Mouse (Mus musculus): Measurements from ENCODE around the gene Hat1. TPM values are rescaled to one million over a fixed set of nuclear protein-coding genes. Genes with fewer than 3 reads are reported as not detected.
A peak's percentile ranks its signal among the peaks of the same experiment; 100 is the strongest.

The Hat1 gene
- polyA plus RNA-seq (2015; fragmentation: Nextera tagmentation; extraction: Ambion mirVana) = 73.5 and 75.3 TPM in 2 replicates

DNA sequence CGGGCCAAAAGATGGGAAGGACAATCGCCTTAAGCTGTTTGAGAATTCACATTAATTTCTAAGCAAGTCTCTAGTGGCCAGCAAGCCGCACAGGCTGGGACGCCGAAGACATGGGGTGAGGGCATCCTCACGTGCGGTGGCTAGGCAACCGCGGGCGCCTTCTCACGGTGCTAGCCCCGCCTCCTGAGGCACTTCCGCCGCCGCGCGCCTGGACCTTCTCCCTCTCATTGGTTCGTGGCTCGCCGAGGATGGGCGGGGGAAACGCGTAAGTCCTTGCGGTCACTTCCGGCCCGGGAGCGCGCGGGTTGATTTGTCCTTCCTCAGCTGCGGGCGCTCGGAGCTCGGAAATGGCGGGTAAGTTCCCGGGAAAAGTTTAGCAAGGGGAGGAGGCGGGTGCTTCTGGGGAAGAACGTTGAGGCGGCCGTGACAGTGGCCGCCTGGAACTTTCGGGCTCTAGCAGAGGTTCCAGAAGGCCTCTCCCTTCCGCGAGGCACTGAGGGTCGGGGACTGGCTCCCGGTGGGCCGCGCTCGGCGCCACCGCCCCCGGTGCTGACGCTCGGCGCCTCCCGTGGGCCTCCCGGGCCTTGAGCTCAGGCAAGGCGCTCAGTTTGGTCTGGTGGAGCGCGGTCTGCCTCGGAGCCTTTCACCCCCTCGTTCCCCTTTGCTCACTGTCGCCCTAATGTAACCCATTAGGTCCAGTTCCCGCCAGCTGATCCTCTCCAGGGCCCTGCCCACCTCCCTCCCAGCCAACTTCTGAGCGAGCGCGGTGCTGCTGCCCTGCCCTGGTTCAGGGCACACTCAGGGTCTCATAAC, at the start of gene Hat1:
Gene Hat1 (plus strand): TSS at position 8 of the 813 bp plus-strand sequence.
- H3K36me3 ChIP-seq = peaks cover 15% of the 10 kb centered on the region
- peak within 1 kb of the TSS; percentile 36; the same call in 1 of the 2 replicates for H3K27ac ChIP-seq
- H3K27me3 ChIP-seq = no peaks in the 10 kb centered on the region; the same call in 1 of the 2 replicates
- no peaks in the 10 kb centered on the region for H3K9me3 ChIP-seq
- H3K9ac ChIP-seq (replicated peaks) = peak within 1 kb of the TSS; percentile 78
- peak within 1 kb of the TSS; percentile 93 for H3K4me2 ChIP-seq (replicated peaks)
- ATAC-seq = peak; percentile 99
- H3K4me3 ChIP-seq (replicated peaks) = peak within 1 kb of the TSS; percentile 93
- peaks cover 13% of the 10 kb centered on the region for H3K4me1 ChIP-seq (replicated peaks)
- WGBS = under 1% methylated on average over 66 of the region's 66 CpGs

- Histone ChIP-seq H3K27me3 (no peaks in the 10 kb centered on the region), H3K9ac (replicated peaks) (no peak overlapping the region), H3K4me2 (replicated peaks) (no peak overlapping the region), H3K4me3 (replicated peaks) (no peak overlapping the region), H3K36me3 (peaks cover 34% of the 10 kb centered on the region), H3K27ac (no peak overlapping the region), H3K4me1 (replicated peaks) (no peaks in the 10 kb centered on the region), H3K9me3 (no peaks in the 10 kb centered on the region)
- 91% methylated on average over 5 of the region's 5 CpGs for WGBS
- ATAC-seq = no peak
Observed at GRCm38 (mm10) chr2:71340126-71340525, 48.6 kb upstream of the Hat1 start.

- Histone ChIP-seq H3K36me3 (peaks cover 24% of the 10 kb centered on the region), H3K27ac (no peak overlapping the region), H3K4me1 (replicated peaks) (no peaks in the 10 kb centered on the region), H3K27me3 (no peaks in the 10 kb centered on the region), H3K4me2 (replicated peaks) (no peak overlapping the region), H3K9ac (replicated peaks) (no peak overlapping the region), H3K9me3 (no peaks in the 10 kb centered on the region), H3K4me3 (replicated peaks) (no peak overlapping the region)
- 94% methylated on average over 10 of the region's 10 CpGs for WGBS
- no peak for ATAC-seq
Observed at GRCm38 (mm10) chr2:71343884-71344640, 44.7 kb upstream of the Hat1 start.

- Histone ChIP-seq H3K27me3 (no peaks in the 10 kb centered on the region), H3K4me2 (replicated peaks) (no peak overlapping the region), H3K4me3 (replicated peaks) (no peak overlapping the region), H3K9me3 (no peaks in the 10 kb centered on the region), H3K36me3 (peaks cover 20% of the 10 kb centered on the region), H3K9ac (replicated peaks) (no peak overlapping the region), H3K4me1 (replicated peaks) (no peaks in the 10 kb centered on the region), H3K27ac (no peak overlapping the region)
- ATAC-seq = no peak
- WGBS = 92% methylated on average over 10 of the region's 10 CpGs
Observed at GRCm38 (mm10) chr2:71347160-71347559, 41.6 kb upstream of the Hat1 start.

GRCm38 (mm10) chr2:71347732-71348490, 40.8 kb upstream of the Hat1 start:
- no peak overlapping the region for H3K27ac ChIP-seq
- no peak overlapping the region for H3K4me2 ChIP-seq (replicated peaks)
- H3K9ac ChIP-seq (replicated peaks) = no peak overlapping the region
- H3K36me3 ChIP-seq = peaks cover 14% of the 10 kb centered on the region
- no peak overlapping the region for H3K4me3 ChIP-seq (replicated peaks)
- no peaks in the 10 kb centered on the region for H3K4me1 ChIP-seq (replicated peaks)
- WGBS = 93% methylated on average over 20 of the region's 20 CpGs
- no peaks in the 10 kb centered on the region for H3K27me3 ChIP-seq
- H3K9me3 ChIP-seq = no peaks in the 10 kb centered on the region
- no peak for ATAC-seq

GRCm38 (mm10) chr2:71349511-71349910, 39.2 kb upstream of the Hat1 start:
- 90% methylated on average over 2 of the region's 2 CpGs for WGBS

DNA sequence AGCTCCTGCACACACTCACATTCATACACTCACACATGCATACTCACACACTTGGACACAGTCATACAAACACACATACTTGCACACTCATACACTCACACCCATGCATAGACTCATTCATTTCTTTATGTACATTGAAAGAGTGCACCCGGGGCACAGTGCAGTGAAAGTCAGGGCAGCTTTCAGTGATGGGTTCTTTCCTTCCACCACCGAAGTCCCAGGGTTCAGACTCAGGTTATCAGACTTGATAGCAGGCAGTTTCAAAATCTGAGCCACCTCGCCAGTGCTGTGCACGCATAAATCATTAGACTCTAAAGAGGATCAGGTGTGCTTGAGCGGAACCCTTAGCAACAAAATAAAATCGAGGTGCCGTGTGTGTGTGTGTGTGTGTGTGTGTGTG, 38.6 kb upstream of the Hat1 start:
- no peak overlapping the region for H3K9ac ChIP-seq (replicated peaks)
- no peaks in the 10 kb centered on the region for H3K27me3 ChIP-seq
- no peaks in the 10 kb centered on the region for H3K36me3 ChIP-seq
- H3K4me2 ChIP-seq (replicated peaks) = no peak overlapping the region
- H3K27ac ChIP-seq = no peak overlapping the region
- no peak overlapping the region for H3K4me3 ChIP-seq (replicated peaks)
- no peaks in the 10 kb centered on the region for H3K4me1 ChIP-seq (replicated peaks)
- H3K9me3 ChIP-seq = no peaks in the 10 kb centered on the region
- WGBS = 82% methylated on average over 7 of the region's 7 CpGs
- ATAC-seq = no peak

More at GRCm38 (mm10) chr2:71349511-71349910, 39.2 kb upstream of the Hat1 start:
- Histone ChIP-seq H3K36me3 (no peaks in the 10 kb centered on the region), H3K27ac (no peak overlapping the region), H3K4me3 (replicated peaks) (no peak overlapping the region), H3K27me3 (no peaks in the 10 kb centered on the region), H3K4me1 (replicated peaks) (no peaks in the 10 kb centered on the region), H3K9ac (replicated peaks) (no peak overlapping the region), H3K9me3 (no peaks in the 10 kb centered on the region), H3K4me2 (replicated peaks) (no peak overlapping the region)
- no peak for ATAC-seq

GRCm38 (mm10) chr2:71350904-71351726, 37.6 kb upstream of the Hat1 start:
- H3K4me3 ChIP-seq (replicated peaks) = no peak overlapping the region
- WGBS = 91% methylated on average over 11 of the region's 11 CpGs
- no peaks in the 10 kb centered on the region for H3K27me3 ChIP-seq
- H3K4me1 ChIP-seq (replicated peaks) = 0 out of 2 replicates have a peak, but pooled peaks cover 4% of the 10 kb centered on the region
- no peak overlapping the region for H3K27ac ChIP-seq
- H3K36me3 ChIP-seq = no peaks in the 10 kb centered on the region
- H3K9ac ChIP-seq (replicated peaks) = no peak overlapping the region
- H3K9me3 ChIP-seq = no peaks in the 10 kb centered on the region
- no peak for ATAC-seq
- no peak overlapping the region for H3K4me2 ChIP-seq (replicated peaks)

DNA sequence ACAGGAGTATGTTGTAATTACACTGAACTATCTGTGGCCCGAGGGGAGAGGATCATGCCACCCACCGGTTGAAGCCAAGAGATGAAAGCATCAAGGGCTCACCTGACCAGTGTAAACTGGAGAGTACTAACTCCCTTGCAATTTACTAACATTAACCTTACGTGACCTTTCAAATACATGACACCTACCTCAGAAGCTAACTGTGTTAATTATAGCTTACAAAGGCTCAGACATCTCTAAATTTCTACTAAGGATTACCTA, 37.1 kb upstream of the Hat1 start:
- Histone ChIP-seq H3K4me3 (replicated peaks) (no peak overlapping the region), H3K9me3 (no peaks in the 10 kb centered on the region), H3K9ac (replicated peaks) (no peak overlapping the region), H3K27me3 (no peaks in the 10 kb centered on the region), H3K36me3 (no peaks in the 10 kb centered on the region), H3K4me1 (replicated peaks) (0 out of 2 replicates have a peak, but pooled peaks cover 4% of the 10 kb centered on the region), H3K27ac (no peak overlapping the region), H3K4me2 (replicated peaks) (no peak overlapping the region)
- 94% methylated on average over 3 of the region's 3 CpGs for WGBS
- ATAC-seq = no peak

DNA sequence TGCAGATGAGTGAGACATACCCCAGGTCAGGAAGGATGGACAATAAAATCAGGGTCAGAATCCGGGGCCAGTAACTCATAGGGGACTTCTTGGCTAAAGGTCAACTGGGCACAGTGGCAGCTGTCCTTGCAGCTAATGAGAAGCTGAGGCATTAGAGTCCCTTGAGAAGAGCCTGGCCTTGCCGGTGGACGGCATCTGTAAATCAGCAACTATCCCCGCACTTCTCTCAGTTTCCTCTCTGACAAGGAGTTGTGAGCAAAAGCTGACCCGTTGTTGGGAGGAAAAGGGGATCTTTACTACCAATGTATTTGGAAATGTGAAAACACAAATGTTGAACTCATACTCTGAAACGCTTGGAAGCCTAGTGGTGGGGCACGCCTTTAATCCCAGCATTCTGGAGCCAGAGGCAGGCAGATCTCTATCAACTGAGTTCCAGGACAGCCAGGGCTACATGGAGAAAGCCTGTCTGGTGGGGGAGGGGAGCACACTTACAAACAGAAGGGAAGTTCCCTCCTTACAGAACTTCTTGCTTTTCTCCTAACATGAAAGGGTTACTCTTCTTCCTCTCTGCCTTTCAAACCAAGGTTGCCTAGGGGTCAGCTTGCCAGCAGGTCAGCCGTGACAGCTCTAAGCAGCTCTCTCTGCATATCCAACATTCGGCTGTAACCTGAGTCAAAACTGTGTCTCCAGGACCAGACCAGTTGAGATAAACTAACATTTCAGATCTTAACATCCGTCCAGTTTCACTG, 35.3 kb upstream of the Hat1 start:
- Histone ChIP-seq H3K4me2 (replicated peaks) (no peak overlapping the region), H3K9me3 (no peaks in the 10 kb centered on the region), H3K9ac (replicated peaks) (no peak overlapping the region), H3K27ac (no peak overlapping the region), H3K27me3 (no peaks in the 10 kb centered on the region), H3K36me3 (peaks cover 3% of the 10 kb centered on the region; the same call in 1 of the 2 replicates), H3K4me1 (replicated peaks) (0 out of 2 replicates have a peak, but pooled peaks cover 4% of the 10 kb centered on the region), H3K4me3 (replicated peaks) (no peak overlapping the region)
- no peak for ATAC-seq
- WGBS = 72% methylated on average over 10 of the region's 10 CpGs

DNA sequence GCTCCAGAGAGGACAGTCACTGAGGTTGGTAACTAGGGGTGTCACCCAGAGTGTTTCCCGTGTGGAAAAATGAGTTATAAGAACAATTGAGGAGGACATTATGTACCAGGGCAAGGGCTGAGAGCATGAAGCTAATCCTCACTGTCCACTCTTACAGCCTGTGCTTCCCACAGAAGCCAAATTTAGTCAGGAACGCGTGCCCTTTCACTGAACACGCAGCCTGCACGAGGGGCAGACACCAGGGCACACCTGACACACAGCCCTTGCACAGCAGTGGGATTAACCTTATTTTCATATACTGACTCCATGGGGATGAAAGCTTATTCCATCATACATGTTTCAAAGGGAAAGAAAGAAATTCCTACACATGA, 34.7 kb upstream of the Hat1 start:
- no peak overlapping the region for H3K9ac ChIP-seq (replicated peaks)
- H3K36me3 ChIP-seq = peaks cover 5% of the 10 kb centered on the region; the same call in 1 of the 2 replicates
- H3K4me1 ChIP-seq (replicated peaks) = 0 out of 2 replicates have a peak, but pooled peaks cover 4% of the 10 kb centered on the region
- H3K27ac ChIP-seq = no peak overlapping the region
- ATAC-seq = no peak
- no peaks in the 10 kb centered on the region for H3K27me3 ChIP-seq
- no peaks in the 10 kb centered on the region for H3K9me3 ChIP-seq
- WGBS = 71% methylated on average over 5 of the region's 5 CpGs
- no peak overlapping the region for H3K4me3 ChIP-seq (replicated peaks)
- no peak overlapping the region for H3K4me2 ChIP-seq (replicated peaks)

Data from midbrain, embryonic 13.5 days (tissue).